Mouse (Mus musculus): ENCODE results near the gene Dnm1. TPM values are rescaled to one million over a fixed set of nuclear protein-coding genes. Genes with fewer than 3 reads are reported as not detected.

The Dnm1 gene
- polyA plus RNA-seq, 1 experiment, result 52.6 TPM

- Histone ChIP-seq H3K4me3 (ENCODE audit: insufficient read depth, low read length) (peak within 1 kb of the TSS; percentile 60), H3K27ac (ENCODE audit: insufficient read depth, low read length) (no peak within 1 kb of the TSS), H3K4me1 (ENCODE audit: control insufficient read depth, insufficient read depth, low read length) (0 out of 2 replicates have a peak, but pooled peaks cover 3% of the 10 kb centered on the region)
- TF ChIP-seq POLR2A (IDR thresholded peaks at IDR 0.05; ENCODE audit: low read depth, low read length), result peak; percentile 94
- no peak for TF ChIP-seq CTCF (IDR thresholded peaks at IDR 0.05; ENCODE audit: borderline replicate concordance, insufficient read depth, low read length)
Observed at GRCm38 (mm10) chr2:32259657-32260417, 93.3 kb downstream of the Dnm1 start, which contains the start of gene Uck1. Gene Uck1, minus strand, starts transcription at chr2:32260159.

- H3K27ac ChIP-seq (ENCODE audit: insufficient read depth, low read length), result no peak overlapping the region
- no peak for TF ChIP-seq POLR2A (IDR thresholded peaks at IDR 0.05; ENCODE audit: low read depth, low read length)
- TF ChIP-seq CTCF (IDR thresholded peaks at IDR 0.05; ENCODE audit: borderline replicate concordance, insufficient read depth, low read length), result no peak
- peak overlapping the region; percentile 60 for H3K4me3 ChIP-seq (ENCODE audit: insufficient read depth, low read length)
- 0 out of 2 replicates have a peak, but pooled peaks cover 3% of the 10 kb centered on the region for H3K4me1 ChIP-seq (ENCODE audit: control insufficient read depth, insufficient read depth, low read length)
Observed at GRCm38 (mm10) chr2:32258887-32259533, 94.1 kb downstream of the Dnm1 start.

Other genes starting within 250 kb of the Dnm1 start
- gene Prrc2b, start 202.3 kb downstream of the Dnm1 start, polyA plus RNA-seq (2011; ENCODE audit: insufficient read length, low read depth, missing spikeins), result 75.5 and 84.6 TPM in 2 replicates
- gene Pomt1, start 116.7 kb downstream of the Dnm1 start, polyA plus RNA-seq (2011; ENCODE audit: insufficient read length, low read depth, missing spikeins), result 19.3 and 22.8 TPM in 2 replicates
- 20.5 and 22.1 TPM in 2 replicates for gene Uck1, start 93.2 kb downstream of the Dnm1 start, polyA plus RNA-seq (2011; ENCODE audit: insufficient read length, low read depth, missing spikeins)
- 73.1 and 78.9 TPM in 2 replicates for gene Golga2, start 66.0 kb downstream of the Dnm1 start, polyA plus RNA-seq (2011; ENCODE audit: insufficient read length, low read depth, missing spikeins)
- gene Swi5, start 65.3 kb downstream of the Dnm1 start, polyA plus RNA-seq (2011; ENCODE audit: insufficient read length, low read depth, missing spikeins), result 474 and 541 TPM in 2 replicates
- gene Ciz1, start 1.0 kb downstream of the Dnm1 start, polyA plus RNA-seq (2011; ENCODE audit: insufficient read length, low read depth, missing spikeins), result 41.8 and 47.6 TPM in 2 replicates
- 28.8 and 30.3 TPM in 2 replicates for gene 1110008P14Rik, start 28.6 kb upstream of the Dnm1 start, polyA plus RNA-seq (2011; ENCODE audit: insufficient read length, low read depth, missing spikeins)
- not detected in 2 replicates for gene Lcn2, start 34.9 kb upstream of the Dnm1 start, polyA plus RNA-seq (2011; ENCODE audit: insufficient read length, low read depth, missing spikeins)
- gene Ptges2, start 42.6 kb upstream of the Dnm1 start, polyA plus RNA-seq (2011; ENCODE audit: insufficient read length, low read depth, missing spikeins), result 14.3 and 18.0 TPM in 2 replicates
- gene Naif1, start 97.1 kb upstream of the Dnm1 start, polyA plus RNA-seq (2011; ENCODE audit: insufficient read length, low read depth, missing spikeins), result 3.5 and 3.8 TPM in 2 replicates
- gene Slc25a25, start 98.1 kb upstream of the Dnm1 start, polyA plus RNA-seq (2011; ENCODE audit: insufficient read length, low read depth, missing spikeins), result 10.7 and 16.6 TPM in 2 replicates
- gene Fam102a, start 182.0 kb upstream of the Dnm1 start, polyA plus RNA-seq (2011; ENCODE audit: insufficient read length, low read depth, missing spikeins), result 5.3 and 8.9 TPM in 2 replicates
- 70.1 and 71.9 TPM in 2 replicates for gene Dpm2, start 217.5 kb upstream of the Dnm1 start, polyA plus RNA-seq (2011; ENCODE audit: insufficient read length, low read depth, missing spikeins)
- gene Pip5kl1, start 221.5 kb upstream of the Dnm1 start, polyA plus RNA-seq (2011; ENCODE audit: insufficient read length, low read depth, missing spikeins), result 0.67 TPM in 1 of 2 replicates, not detected in the other
- gene 9430097D07Rik, start 222.3 kb upstream of the Dnm1 start, polyA plus RNA-seq (2011; ENCODE audit: insufficient read length, low read depth, missing spikeins), result not detected in 2 replicates
- 20.4 and 21.5 TPM in 2 replicates for gene St6galnac4, start 233.8 kb upstream of the Dnm1 start, polyA plus RNA-seq (2011; ENCODE audit: insufficient read length, low read depth, missing spikeins)
- 33.3 and 39.3 TPM in 2 replicates for gene St6galnac6, start 246.4 kb upstream of the Dnm1 start, polyA plus RNA-seq (2011; ENCODE audit: insufficient read length, low read depth, missing spikeins)